Comparison of ENCODE assay signal across 8 mouse cellular contexts in the genomic region with DNA sequence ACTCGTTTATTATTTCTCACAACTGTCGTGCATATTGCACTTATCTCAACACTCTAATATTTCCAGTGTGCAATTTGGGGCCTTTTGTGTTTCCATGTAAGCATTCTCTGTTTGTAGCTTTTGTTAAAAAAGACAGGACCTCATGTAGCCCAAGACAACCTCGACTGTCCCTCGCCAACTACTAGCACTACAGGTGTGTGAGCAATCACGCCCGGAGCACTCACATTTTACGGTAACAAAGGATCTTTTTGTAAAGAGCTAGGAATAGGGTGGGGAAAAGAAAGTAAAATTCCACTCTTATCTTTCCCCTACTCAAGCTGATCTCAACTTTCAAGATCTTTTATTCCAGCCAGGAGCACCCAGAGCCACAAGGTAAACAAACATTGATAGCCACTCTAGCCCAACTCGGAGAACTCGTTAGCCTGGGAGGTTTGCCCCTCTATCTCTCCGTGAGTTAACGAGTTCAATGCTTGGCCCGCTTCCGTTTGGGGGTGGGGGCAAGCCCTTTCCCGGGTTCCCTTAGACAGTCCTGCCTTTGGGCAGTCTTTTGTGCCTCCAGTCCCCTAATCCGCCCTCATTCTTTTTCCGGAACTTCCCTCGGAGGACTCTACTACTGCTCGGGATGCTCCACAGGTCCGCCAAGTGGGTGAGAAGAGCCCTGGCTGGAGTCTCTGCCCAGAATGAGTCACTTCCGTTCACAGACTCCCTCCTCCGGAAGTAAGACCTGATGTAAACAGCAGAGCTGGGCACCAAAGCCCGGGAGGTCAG. TPM values are rescaled to one million over a fixed set of nuclear protein-coding genes. Genes with fewer than 3 reads are reported as not detected.
DNase-seq lines count a peak whose midpoint lies in the region; ATAC-seq and TF ChIP-seq lines count a peak whose summit lies in the region.

Gene Gm45208 (plus strand): TSS at position 732 of the 768 bp plus-strand sequence.

- peak within 1 kb of the TSS; percentile 97 for H3K27ac ChIP-seq in gastrocnemius, adult 2 months

- peak within 1 kb of the TSS; percentile 87 for H3K4me3 ChIP-seq in gastrocnemius, adult 2 months

- ATAC-seq in common myeloid progenitor, adult 5-6 weeks (replicated peaks; ENCODE audit: low read depth, poor library complexity, severe bottlenecking) = peak; percentile 98
- ATAC-seq in megakaryocyte progenitor cell, adult 5-6 weeks (replicated peaks; ENCODE audit: poor library complexity) = peak; percentile 96

- no peak for TF ChIP-seq CTCF in gastrocnemius, adult 2 months (IDR thresholded peaks at IDR 0.05)

- intact Hi-C loops in gastrocnemius, adult 2 months (cut with DNase I) = no loop called here
- intact Hi-C loops in left cerebral cortex, postnatal 10 days (cut with DNase I) = no loop called here

- DNase-seq in ZHBTc4 (ENCODE audit: low read depth, low spot score) = peak; percentile 86
- DNase-seq in gastrocnemius, adult 2 months = peak; percentile 75
- DNase-seq in induced T-regulatory cell, adult 2 months (ENCODE audit: low read depth) = peak; percentile 86
- peak; percentile 27 to 62 for DNase-seq in left cerebral cortex, postnatal 10 days (ENCODE audit: extremely low spot score in 1 of 2, low spot score in 2 of 2)
- peak; percentile 58 to 76 for DNase-seq in right cerebral cortex, postnatal 10 days (ENCODE audit: low spot score in 2 of 2)
- DNase-seq in urinary bladder, postnatal 14 days (ENCODE audit: low spot score) = peak; percentile 68

RNA-seq across cellular contexts. Expression of gene Gm45208, which starts in this region (rescaled TPM):
- total RNA-seq in common myeloid progenitor, adult 5-6 weeks (2017) = not detected in 2 replicates
- total RNA-seq in gastrocnemius, adult 2 months (2021) = not detected
- total RNA-seq in left cerebral cortex, postnatal 10 days (2021) = under 1 TPM in 1 of 2 experiments, not detected in 1; 0.69 TPM
- 0.59 TPM in 1 of 2 replicates, not detected in the other for total RNA-seq in megakaryocyte progenitor cell, adult 5-6 weeks (2015)
- not detected in 2 replicates for total RNA-seq in megakaryocyte progenitor cell, adult 5-6 weeks (2017)

Comparison
In these comparisons a context has a peak if more than half of its experiments do, and no peak if none do; other contexts are left out.
1. Peak in every context shown above with its lines: DNase-seq, ATAC-seq, H3K4me3 ChIP-seq and H3K27ac ChIP-seq.
2. Peak in ATAC-seq in common myeloid progenitor, adult 5-6 weeks; RNA of the gene not detected or under 1 TPM.
3. Peak in DNase-seq, H3K4me3 ChIP-seq and H3K27ac ChIP-seq in gastrocnemius, adult 2 months; RNA of the gene not detected or under 1 TPM.
4. Peak in DNase-seq in left cerebral cortex, postnatal 10 days; RNA of the gene not detected or under 1 TPM.
5. Peak in ATAC-seq in megakaryocyte progenitor cell, adult 5-6 weeks; RNA of the gene not detected or under 1 TPM.